Mouse (Mus musculus): Measurements from ENCODE around the gene Ddx17. TPM values are rescaled to one million over a fixed set of nuclear protein-coding genes. Genes with fewer than 3 reads are reported as not detected.

Ddx17 gene
- total and polyA plus RNA-seq, 2 experiments from 2014 or later, result 34.2 to 334 TPM

GRCm38 (mm10) chr15:79533796-79534195, 12.7 kb downstream of the Ddx17 start:
- no peak for ATAC-seq
- peaks cover 96% of the 10 kb centered on the region for H3K36me3 ChIP-seq (ENCODE audit: insufficient read depth, low read length)
- no peaks in the 10 kb centered on the region for H3K4me1 ChIP-seq (ENCODE audit: insufficient read depth, low read length)
- no peaks in the 10 kb centered on the region for H3K9me3 ChIP-seq (ENCODE audit: low read length)
- 88% methylated on average over 3 of the region's 3 CpGs for WGBS
- H3K27me3 ChIP-seq (ENCODE audit: insufficient read depth, low read length), result no peaks in the 10 kb centered on the region
- no peak overlapping the region for H3K4me2 ChIP-seq (ENCODE audit: low read depth, low read length)
- H3K4me3 ChIP-seq (ENCODE audit: low read length), result no peak overlapping the region
- no peak overlapping the region for H3K27ac ChIP-seq
- no peak overlapping the region for H3K9ac ChIP-seq (replicated peaks; ENCODE audit: low read length)
- DNase-seq (ENCODE audit: low spot score), result no peak
- TF ChIP-seq CTCF (IDR thresholded peaks at IDR 0.05; ENCODE audit: low read depth), result no peak

GRCm38 (mm10) chr15:79529935-79530334, 16.6 kb downstream of the Ddx17 start:
- Histone ChIP-seq H3K4me1 (ENCODE audit: insufficient read depth, low read length) (no peaks in the 10 kb centered on the region; the same call in 1 of the 2 replicates), H3K27me3 (ENCODE audit: insufficient read depth, low read length) (no peaks in the 10 kb centered on the region), H3K9me3 (ENCODE audit: low read length) (no peaks in the 10 kb centered on the region), H3K4me2 (ENCODE audit: low read depth, low read length) (no peak overlapping the region), H3K9ac (replicated peaks; ENCODE audit: low read length) (no peak overlapping the region), H3K4me3 (ENCODE audit: low read length) (no peak overlapping the region), H3K27ac (no peak overlapping the region), H3K36me3 (ENCODE audit: insufficient read depth, low read length) (peaks cover 65% of the 10 kb centered on the region)
- DNase-seq (ENCODE audit: low spot score), result no peak
- WGBS, result 70% methylated on average over 7 of the region's 7 CpGs
- TF ChIP-seq CTCF (IDR thresholded peaks at IDR 0.05; ENCODE audit: low read depth), result no peak
- no peak for ATAC-seq

GRCm38 (mm10) chr15:79527991-79528639, 18.4 kb downstream of the Ddx17 start:
- 73% methylated on average over 5 of the region's 5 CpGs for whole genome bisulfite sequencing
- DNase-seq (ENCODE audit: low spot score), result no peak
- no peaks in the 10 kb centered on the region for H3K9me3 ChIP-seq (ENCODE audit: low read length)
- peaks cover 46% of the 10 kb centered on the region for H3K36me3 ChIP-seq (ENCODE audit: insufficient read depth, low read length)
- H3K4me2 ChIP-seq (ENCODE audit: low read depth, low read length), result no peak overlapping the region
- ATAC-seq, result no peak; the same call in 1 of the 2 replicates
- no peaks in the 10 kb centered on the region for H3K27me3 ChIP-seq (ENCODE audit: insufficient read depth, low read length)
- H3K27ac ChIP-seq, result no peak overlapping the region
- 0 out of 2 replicates have a peak, but pooled peaks have one; percentile 32 for TF ChIP-seq CTCF (IDR thresholded peaks at IDR 0.05; ENCODE audit: low read depth)
- H3K4me1 ChIP-seq (ENCODE audit: insufficient read depth, low read length), result no peaks in the 10 kb centered on the region; the same call in 1 of the 2 replicates
- no peak overlapping the region for H3K9ac ChIP-seq (replicated peaks; ENCODE audit: low read length)
- H3K4me3 ChIP-seq (ENCODE audit: low read length), result no peak overlapping the region

- no peak for TF ChIP-seq CTCF (IDR thresholded peaks at IDR 0.05; ENCODE audit: low read depth)
- no peak overlapping the region for H3K4me3 ChIP-seq (ENCODE audit: low read length)
- DNase-seq (ENCODE audit: low spot score) (peak; percentile 34), ATAC-seq (no peak)
- H3K27me3 ChIP-seq (ENCODE audit: insufficient read depth, low read length), result no peaks in the 10 kb centered on the region
- H3K36me3 ChIP-seq (ENCODE audit: insufficient read depth, low read length), result peaks cover 38% of the 10 kb centered on the region
- no peaks in the 10 kb centered on the region; the same call in 1 of the 2 replicates for H3K4me1 ChIP-seq (ENCODE audit: insufficient read depth, low read length)
- no peak overlapping the region for H3K9ac ChIP-seq (replicated peaks; ENCODE audit: low read length)
- H3K9me3 ChIP-seq (ENCODE audit: low read length), result no peaks in the 10 kb centered on the region
- WGBS, result 74% methylated on average over 4 of the region's 4 CpGs
- H3K27ac ChIP-seq, result no peak overlapping the region
- no peak overlapping the region for H3K4me2 ChIP-seq (ENCODE audit: low read depth, low read length)
These were observed 19.3 kb downstream of the Ddx17 start for GRCm38 (mm10) chr15:79527192-79527591.

- WGBS, result 61% methylated on average over 9 of the region's 9 CpGs
- no peak for DNase-seq (ENCODE audit: low spot score)
- Histone ChIP-seq H3K4me3 (ENCODE audit: low read length) (no peak overlapping the region), H3K4me2 (ENCODE audit: low read depth, low read length) (no peak overlapping the region), H3K27me3 (ENCODE audit: insufficient read depth, low read length) (no peaks in the 10 kb centered on the region), H3K36me3 (ENCODE audit: insufficient read depth, low read length) (peaks cover 28% of the 10 kb centered on the region), H3K4me1 (ENCODE audit: insufficient read depth, low read length) (no peaks in the 10 kb centered on the region; the same call in 1 of the 2 replicates), H3K27ac (no peak overlapping the region), H3K9ac (replicated peaks; ENCODE audit: low read length) (no peak overlapping the region), H3K9me3 (ENCODE audit: low read length) (no peaks in the 10 kb centered on the region)
- ATAC-seq, result peak; percentile 34; the same call in 1 of the 2 replicates
- no peak for TF ChIP-seq CTCF (IDR thresholded peaks at IDR 0.05; ENCODE audit: low read depth)
These were observed 20.4 kb downstream of the Ddx17 start for GRCm38 (mm10) chr15:79525979-79526768.

GRCm38 (mm10) chr15:79525564-79525963, 21.0 kb downstream of the Ddx17 start:
- peaks cover 22% of the 10 kb centered on the region for H3K36me3 ChIP-seq (ENCODE audit: insufficient read depth, low read length)
- H3K9me3 ChIP-seq (ENCODE audit: low read length), result no peaks in the 10 kb centered on the region
- no peak overlapping the region for H3K4me2 ChIP-seq (ENCODE audit: low read depth, low read length)
- H3K4me3 ChIP-seq (ENCODE audit: low read length), result no peak overlapping the region
- H3K27me3 ChIP-seq (ENCODE audit: insufficient read depth, low read length), result no peaks in the 10 kb centered on the region
- no peaks in the 10 kb centered on the region; the same call in 1 of the 2 replicates for H3K4me1 ChIP-seq (ENCODE audit: insufficient read depth, low read length)
- no peak for DNase-seq (ENCODE audit: low spot score)
- H3K27ac ChIP-seq, result no peak overlapping the region
- H3K9ac ChIP-seq (replicated peaks; ENCODE audit: low read length), result no peak overlapping the region
- WGBS, result 87% methylated on average over 5 of the region's 5 CpGs
- no peak for ATAC-seq
- TF ChIP-seq CTCF (IDR thresholded peaks at IDR 0.05; ENCODE audit: low read depth), result no peak

Data from hindbrain, postnatal 0 days (tissue).